Mouse (Mus musculus) cerebral cortex, adult 2 months (tissue): Measurements from ENCODE around the gene Olfr521.

ENCODE experiments used
- WGBS: fragments of 180-500 bp; shearing (Covaris S2); methylation state at CpG from one replicate; pipeline ENCODE4 v1.1.7; 2018; 5-methylcytosine and 5-hydroxymethylcytosine counted together

The Olfr521 gene

DNA sequence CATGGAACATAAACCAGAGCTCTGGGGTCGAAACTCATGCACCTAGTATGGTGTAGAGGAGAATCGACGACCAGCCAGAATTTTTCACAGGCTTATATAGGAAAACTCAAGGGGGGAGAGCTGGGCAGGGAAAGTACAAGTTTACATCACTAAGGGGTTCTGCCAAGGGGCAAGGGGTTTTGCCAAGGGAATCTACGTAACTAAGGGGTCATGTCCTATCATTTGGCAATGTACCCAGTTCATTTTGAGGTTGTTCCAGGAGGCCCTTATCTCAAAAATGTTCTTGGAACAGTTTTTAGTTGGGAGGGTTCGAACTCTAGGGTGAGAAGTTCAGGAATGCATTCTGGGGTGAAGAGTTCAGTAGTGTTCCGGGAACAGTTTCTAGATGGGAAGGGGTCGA lies 43.7 kb downstream of the Olfr521 start:
- WGBS = 84% methylated on average over 7 of the region's 7 CpGs

DNA sequence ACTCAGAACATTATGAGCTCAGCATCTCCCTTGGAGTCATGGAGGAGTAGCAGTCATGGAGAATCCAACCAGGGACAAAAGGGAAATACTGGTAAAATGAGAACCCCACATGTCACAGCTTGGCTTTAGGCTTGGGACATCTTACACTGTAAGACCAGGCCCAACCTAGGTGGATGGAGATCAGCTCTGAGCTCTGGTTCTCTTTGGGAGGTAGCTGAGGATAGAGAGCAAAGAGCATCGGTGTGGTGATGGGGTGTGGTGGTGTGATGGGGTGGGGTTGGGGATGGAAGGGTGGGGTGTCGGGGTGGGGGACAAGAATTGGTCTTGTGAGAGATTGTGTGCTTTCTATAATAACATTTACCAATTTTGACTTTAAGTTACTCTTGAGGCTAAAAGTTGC lies 47.5 kb downstream of the Olfr521 start:
- 94% methylated on average over 2 of the region's 2 CpGs for WGBS

DNA sequence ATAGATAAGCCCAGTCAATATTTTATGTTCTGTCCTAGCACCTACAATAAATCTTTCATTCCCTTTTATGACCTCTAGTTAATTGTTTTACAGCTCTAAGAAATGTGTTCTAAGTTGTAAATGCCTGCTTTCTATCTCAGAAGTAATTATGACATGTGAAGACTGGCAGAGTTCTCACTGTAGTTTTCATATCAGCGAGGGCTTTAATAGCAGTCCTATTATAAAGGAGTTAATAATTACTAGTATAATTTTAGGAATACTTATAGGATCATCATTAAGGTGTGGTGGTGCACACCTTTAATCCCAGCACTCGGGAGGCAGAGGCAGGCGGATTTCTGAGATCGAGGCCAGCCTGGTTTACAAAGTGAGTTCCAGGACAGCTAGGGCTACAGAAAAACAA lies 48.4 kb downstream of the Olfr521 start:
- WGBS = 94% methylated on average over 4 of the region's 4 CpGs

DNA sequence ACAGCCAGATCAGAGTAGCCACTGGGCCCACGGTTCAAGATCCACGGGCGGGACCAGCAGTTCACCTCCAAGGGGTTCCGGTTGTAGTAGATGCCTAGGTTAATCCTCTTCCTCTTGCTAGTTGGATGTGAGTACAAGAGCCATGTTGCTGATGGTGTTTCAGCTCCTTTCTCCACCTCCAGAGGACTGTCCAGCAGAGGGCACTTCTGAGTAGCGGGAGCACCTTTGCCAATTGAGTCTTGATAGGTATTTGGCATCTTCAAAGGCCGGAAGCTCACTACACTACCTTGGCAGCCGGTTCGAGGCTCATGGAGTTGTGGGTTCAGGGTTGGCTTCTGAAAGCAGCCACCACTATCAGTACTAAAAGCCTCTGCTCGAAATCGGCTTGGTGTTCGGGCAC lies 50.1 kb downstream of the Olfr521 start:
- 90% methylated on average over 11 of the region's 11 CpGs for WGBS

DNA sequence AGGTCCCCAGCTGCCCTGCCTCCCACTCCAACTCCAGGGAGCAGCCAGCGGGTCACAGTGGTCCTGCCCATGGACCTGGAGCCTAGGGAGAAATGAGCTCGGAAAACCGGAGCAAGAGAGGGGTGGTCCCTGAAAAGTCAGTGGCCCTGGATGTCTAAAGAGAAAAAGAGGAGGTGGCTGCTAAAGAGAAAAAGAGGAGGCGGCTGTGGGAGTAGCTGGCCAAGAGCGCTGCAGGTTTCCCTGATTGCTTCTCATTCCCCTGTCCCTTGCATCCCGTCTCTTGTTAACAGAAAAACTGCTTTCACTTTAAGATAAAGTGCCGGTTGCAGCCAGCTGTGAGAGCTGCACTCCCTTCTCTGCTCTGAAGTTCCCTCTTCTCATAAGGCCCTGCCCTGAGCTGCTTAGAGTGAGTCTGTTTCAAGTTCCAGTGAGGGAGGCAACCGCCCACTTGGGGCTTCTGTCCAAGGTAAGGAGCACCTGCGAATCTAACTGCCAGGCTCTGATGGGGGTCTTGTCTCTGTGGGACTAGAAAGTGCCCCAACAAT lies 54.9 kb downstream of the Olfr521 start:
- 55% methylated on average over 9 of the region's 9 CpGs for WGBS
